ENCODE assay signal across 19 mouse cellular contexts in the genomic region with DNA sequence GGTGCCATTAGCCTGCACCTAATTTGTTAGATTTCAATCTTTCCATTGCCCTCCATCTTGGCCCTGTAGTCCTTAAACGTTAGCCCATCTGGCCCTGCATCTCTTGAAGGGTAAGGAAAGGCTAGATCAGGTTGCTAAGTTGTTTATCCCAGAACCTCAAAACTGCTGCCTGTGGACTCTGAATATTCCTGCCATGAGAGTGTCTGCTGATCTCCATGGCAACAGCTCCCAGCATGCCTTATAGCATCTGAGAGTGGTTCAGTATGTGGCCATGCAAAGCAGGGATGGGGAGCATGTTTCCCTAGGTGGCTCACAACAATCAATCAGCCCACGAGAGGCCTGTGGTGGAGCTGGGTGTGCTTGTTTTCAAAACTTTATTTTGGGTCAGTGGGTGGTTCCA.
DNase-seq lines count a peak whose midpoint lies in the region; ATAC-seq and TF ChIP-seq lines count a peak whose summit lies in the region.
"Had no signal": no experiment of that assay in that cellular context is flagged by ENCODE, and none has a peak within 500 bp of the region (broad histone marks: within the 10 kb centered on the region; RNA-seq: fewer than 3 reads in every experiment).

No protein-coding gene starts in this region.

- H3K27ac ChIP-seq in forebrain, embryonic 10.5 days: peak overlapping the region; percentile 80
- no peak overlapping the region for H3K27ac ChIP-seq in forebrain, embryonic 12.5 days
- H3K27ac ChIP-seq in neural tube, embryonic 13.5 days (replicated peaks): peak overlapping the region; percentile 43; the same call in 1 of the 2 replicates
- H3K27ac ChIP-seq in hindbrain, postnatal 0 days: peak overlapping the region; percentile 36; the same call in 1 of the 2 replicates
- H3K27ac ChIP-seq in midbrain, postnatal 0 days (ENCODE audit: low read depth, low read length): no peak overlapping the region
- H3K27ac ChIP-seq: embryonic facial prominence, embryonic 15.5 days; heart, adult 2 months; left cerebral cortex, adult 2 months; stomach, postnatal 0 days had no signal

- H3K27me3 ChIP-seq in forebrain, embryonic 10.5 days (ENCODE audit: poor library complexity, severe bottlenecking): no peaks in the 10 kb centered on the region
- no peaks in the 10 kb centered on the region for H3K27me3 ChIP-seq in forebrain, embryonic 12.5 days
- H3K27me3 ChIP-seq in neural tube, embryonic 13.5 days: no peaks in the 10 kb centered on the region
- H3K27me3 ChIP-seq in hindbrain, postnatal 0 days (ENCODE audit: insufficient read depth, low read length): no peaks in the 10 kb centered on the region
- H3K27me3 ChIP-seq in midbrain, postnatal 0 days (ENCODE audit: insufficient read depth, low read length): no peaks in the 10 kb centered on the region

- no peak overlapping the region for H3K4me2 ChIP-seq in forebrain, embryonic 12.5 days
- H3K4me2 ChIP-seq in neural tube, embryonic 13.5 days: no peak overlapping the region
- no peak overlapping the region for H3K4me2 ChIP-seq in hindbrain, postnatal 0 days (ENCODE audit: low read depth, low read length)
- H3K4me2 ChIP-seq in midbrain, postnatal 0 days (ENCODE audit: low read depth, low read length, poor library complexity, severe bottlenecking): no peak overlapping the region
- H3K4me2 ChIP-seq: embryonic facial prominence, embryonic 15.5 days had no signal

- ATAC-seq in forebrain, embryonic 12.5 days (ENCODE audit: low FRiP score): no peak
- no peak for ATAC-seq in neural tube, embryonic 13.5 days (ENCODE audit: low read depth)
- peak; percentile 60; the same call in 1 of the 2 replicates for ATAC-seq in hindbrain, postnatal 0 days
- ATAC-seq in midbrain, postnatal 0 days (ENCODE audit: low FRiP score): no peak

- no peak overlapping the region for H3K4me3 ChIP-seq in forebrain, embryonic 10.5 days
- no peak overlapping the region for H3K4me3 ChIP-seq in forebrain, embryonic 12.5 days (replicated peaks)
- H3K4me3 ChIP-seq in neural tube, embryonic 13.5 days: no peak overlapping the region
- no peak overlapping the region for H3K4me3 ChIP-seq in hindbrain, postnatal 0 days (ENCODE audit: low read length)
- H3K4me3 ChIP-seq in midbrain, postnatal 0 days (ENCODE audit: low read depth, low read length): no peak overlapping the region
- H3K4me3 ChIP-seq in lung, adult 2 months (replicated peaks; ENCODE audit: extremely low read depth, low read depth, low read length): no peak overlapping the region
- H3K4me3 ChIP-seq: embryonic facial prominence, embryonic 15.5 days; heart, adult 2 months; left cerebral cortex, adult 2 months; megakaryocyte, embryonic 14.5 days; myocyte had no signal

- no peak for DNase-seq in forebrain, embryonic 10.5 days (ENCODE audit: extremely low spot score, low spot score)
- no peak for DNase-seq in neural tube, embryonic 10.5 days (ENCODE audit: extremely low spot score, low spot score)
- DNase-seq in hindbrain, postnatal 0 days (ENCODE audit: low spot score): peak; percentile 60
- DNase-seq in midbrain, postnatal 0 days (ENCODE audit: low spot score): peak; percentile 58
- no peak for DNase-seq in cerebellum, postnatal 36 days
- no peak for DNase-seq in lung, adult 2 months
- DNase-seq: adrenal gland, adult 8-10 months; cerebellum, adult 11-12 months; cerebellum, postnatal 25 days; gastrocnemius, postnatal 14 days; heart, adult 2 months; lung, postnatal 14 days had no signal

- no peak for TF ChIP-seq CTCF in hindbrain, postnatal 0 days (IDR thresholded peaks at IDR 0.05; ENCODE audit: low read depth)
- no peak for TF ChIP-seq CTCF in midbrain, postnatal 0 days (IDR thresholded peaks at IDR 0.05)
- TF ChIP-seq CTCF in lung, adult 2 months (IDR thresholded peaks at IDR 0.05; ENCODE audit: insufficient read depth, low read length): no peak

- no peaks in the 10 kb centered on the region for H3K36me3 ChIP-seq in forebrain, embryonic 10.5 days (replicated peaks)
- no peaks in the 10 kb centered on the region for H3K36me3 ChIP-seq in forebrain, embryonic 12.5 days (replicated peaks)
- H3K36me3 ChIP-seq in neural tube, embryonic 13.5 days: no peaks in the 10 kb centered on the region
- no peaks in the 10 kb centered on the region for H3K36me3 ChIP-seq in hindbrain, postnatal 0 days (ENCODE audit: insufficient read depth, low read length)
- H3K36me3 ChIP-seq in midbrain, postnatal 0 days (ENCODE audit: insufficient read depth, low read length): no peaks in the 10 kb centered on the region
- H3K36me3 ChIP-seq: embryonic facial prominence, embryonic 15.5 days had no signal

- TF ChIP-seq POLR2A in lung, adult 2 months (IDR thresholded peaks at IDR 0.05; ENCODE audit: borderline replicate concordance, extremely low read depth, low read depth, low read length): no peak

- no peaks in the 10 kb centered on the region for H3K9me3 ChIP-seq in forebrain, embryonic 10.5 days
- H3K9me3 ChIP-seq in forebrain, embryonic 12.5 days: no peaks in the 10 kb centered on the region
- H3K9me3 ChIP-seq in neural tube, embryonic 13.5 days: no peaks in the 10 kb centered on the region
- no peaks in the 10 kb centered on the region for H3K9me3 ChIP-seq in hindbrain, postnatal 0 days (ENCODE audit: low read length)
- no peaks in the 10 kb centered on the region for H3K9me3 ChIP-seq in midbrain, postnatal 0 days (ENCODE audit: low read length)
- H3K9me3 ChIP-seq: embryonic facial prominence, embryonic 15.5 days had no signal

- H3K9ac ChIP-seq in forebrain, embryonic 12.5 days: no peak overlapping the region
- no peak overlapping the region for H3K9ac ChIP-seq in neural tube, embryonic 13.5 days
- no peak overlapping the region for H3K9ac ChIP-seq in hindbrain, postnatal 0 days (replicated peaks; ENCODE audit: low read length)
- H3K9ac ChIP-seq in midbrain, postnatal 0 days (replicated peaks; ENCODE audit: low read length, poor library complexity, severe bottlenecking): no peak overlapping the region
- H3K9ac ChIP-seq: embryonic facial prominence, embryonic 15.5 days had no signal

- H3K4me1 ChIP-seq in forebrain, embryonic 10.5 days: peaks cover 34% of the 10 kb centered on the region
- H3K4me1 ChIP-seq in forebrain, embryonic 12.5 days: peaks cover 29% of the 10 kb centered on the region
- peaks cover 53% of the 10 kb centered on the region for H3K4me1 ChIP-seq in neural tube, embryonic 13.5 days (replicated peaks)
- H3K4me1 ChIP-seq in hindbrain, postnatal 0 days (ENCODE audit: insufficient read depth, low read length): peaks cover 18% of the 10 kb centered on the region; the same call in 1 of the 2 replicates
- H3K4me1 ChIP-seq in midbrain, postnatal 0 days (ENCODE audit: insufficient read depth, low read length): peaks cover 11% of the 10 kb centered on the region; the same call in 1 of the 2 replicates
- H3K4me1 ChIP-seq in lung, adult 2 months (ENCODE audit: control insufficient read depth, insufficient read depth, low read length): no peaks in the 10 kb centered on the region
- H3K4me1 ChIP-seq: megakaryocyte, embryonic 14.5 days had no signal

- 57% methylated on average over 2 of the region's 2 CpGs for WGBS in forebrain, embryonic 10.5 days
- WGBS in forebrain, embryonic 12.5 days: 21% methylated on average over 2 of the region's 2 CpGs
- 17% methylated on average over 2 of the region's 2 CpGs for WGBS in neural tube, embryonic 13.5 days
- 13% methylated on average over 2 of the region's 2 CpGs for WGBS in hindbrain, postnatal 0 days
- 16% methylated on average over 2 of the region's 2 CpGs for WGBS in midbrain, postnatal 0 days
- WGBS in lung, adult 2 months: 47% methylated on average over 2 of the region's 2 CpGs

Comparison
In these comparisons a context has a peak if more than half of its experiments do, and no peak if none do; other contexts are left out.
1. H3K27ac ChIP-seq: peak in forebrain, embryonic 10.5 days (single experiment), neural tube, embryonic 13.5 days (single experiment) and hindbrain, postnatal 0 days (single experiment); none in forebrain, embryonic 12.5 days (single experiment) and midbrain, postnatal 0 days (single experiment).
2. DNase-seq: peak in hindbrain, postnatal 0 days (single experiment) and midbrain, postnatal 0 days (single experiment); none in forebrain, embryonic 10.5 days (single experiment), neural tube, embryonic 10.5 days (single experiment), cerebellum, postnatal 36 days (0 of 2) and lung, adult 2 months (single experiment).